Mouse (Mus musculus) liver, postnatal 0 days (tissue): Measurements from ENCODE around the gene Cnot4.

Experiments
- CTCF ChIP-seq: sonication (generic); IDR thresholded peaks from 2 replicates; pipeline ENCODE4 v1.5.1; 2016; ENCODE audit warnings: antibody characterized with exemption, low read depth
- EP300 ChIP-seq: IDR thresholded peaks from 2 replicates; pipeline ENCODE4 v1.6.1; 2016; ENCODE audit warnings: antibody characterized with exemption, low read depth, mild to moderate bottlenecking

- TF ChIP-seq CTCF, result no peak
- no peak for TF ChIP-seq EP300
Measured at GRCm38 (mm10) chr6:35154540-35154939, 21.0 kb upstream of the Cnot4 start.
